In the genomic region with DNA sequence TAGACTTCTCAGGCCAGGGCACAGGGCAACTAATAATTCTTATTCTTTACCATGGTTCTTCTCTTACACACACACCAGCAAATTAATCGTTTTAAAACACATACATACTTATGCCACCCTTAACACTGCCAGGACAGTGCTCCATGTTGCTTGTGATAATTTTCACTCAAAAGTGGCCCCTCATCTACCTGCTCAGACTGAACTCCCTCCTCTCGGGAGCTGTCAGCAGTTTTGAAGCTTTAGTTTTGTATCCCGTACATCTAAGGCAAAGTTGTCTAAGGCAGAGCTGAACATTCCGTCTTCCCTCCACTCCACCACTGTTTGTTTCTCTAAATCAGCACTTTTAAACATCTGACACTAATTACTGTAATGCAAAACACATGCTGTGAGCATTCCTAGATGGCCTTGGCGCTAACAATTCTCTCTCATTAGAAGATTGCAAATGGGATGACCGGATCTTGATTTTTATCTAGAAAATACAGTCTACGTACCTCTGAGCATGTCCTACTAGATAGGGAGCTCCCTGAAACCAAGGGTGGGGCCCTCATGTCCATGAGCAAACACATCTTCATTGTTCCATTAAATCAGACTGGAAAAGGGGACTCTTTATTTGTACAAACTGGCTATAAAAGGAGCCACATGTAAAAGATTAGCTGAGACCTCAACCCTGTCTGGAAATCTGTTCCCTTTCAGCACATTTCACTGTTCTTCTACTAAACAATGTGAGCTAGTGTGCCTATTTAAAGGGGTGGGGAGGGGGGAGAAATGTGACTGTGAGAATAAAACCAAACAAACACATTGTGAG, we compare ENCODE assay signal across 10 mouse cellular contexts.
DNase-seq lines count a peak whose midpoint lies in the region; ATAC-seq and TF ChIP-seq lines count a peak whose summit lies in the region.
"Had no signal": no experiment of that assay in that cellular context is flagged by ENCODE, and none has a peak within 500 bp of the region (broad histone marks: within the 10 kb centered on the region; RNA-seq: fewer than 3 reads in every experiment).

No protein-coding gene starts in this region.

- peaks cover 20% of the 10 kb centered on the region for H3K4me1 ChIP-seq in forebrain, embryonic 15.5 days
- H3K4me1 ChIP-seq in forebrain, embryonic 12.5 days = peaks cover 10% of the 10 kb centered on the region; the same call in 1 of the 2 replicates
- 0 out of 2 replicates have a peak, but pooled peaks cover 7% of the 10 kb centered on the region for H3K4me1 ChIP-seq in stomach, embryonic 14.5 days (ENCODE audit: control insufficient read depth, insufficient read depth, low read length)
- H3K4me1 ChIP-seq in stomach, postnatal 0 days (replicated peaks; ENCODE audit: control insufficient read depth, insufficient read depth) = no peaks in the 10 kb centered on the region
- H3K4me1 ChIP-seq in limb, embryonic 10.5 days = peaks cover 41% of the 10 kb centered on the region
- H3K4me1 ChIP-seq: neural tube, embryonic 12.5 days had no signal

- DNase-seq in stomach, postnatal 0 days (ENCODE audit: low spot score) = no peak
- DNase-seq in limb, embryonic 10.5 days (ENCODE audit: low spot score) = peak; percentile 62
- no peak for DNase-seq in gastrocnemius, postnatal 36 days
- no peak for DNase-seq in thymus, postnatal 36 days
- DNase-seq: heart, postnatal 4 days had no signal

- H3K36me3 ChIP-seq in forebrain, embryonic 15.5 days = no peaks in the 10 kb centered on the region
- H3K36me3 ChIP-seq in forebrain, embryonic 12.5 days (replicated peaks) = no peaks in the 10 kb centered on the region
- no peaks in the 10 kb centered on the region for H3K36me3 ChIP-seq in stomach, embryonic 14.5 days (ENCODE audit: control insufficient read depth, insufficient read depth, low read length)
- no peaks in the 10 kb centered on the region for H3K36me3 ChIP-seq in stomach, postnatal 0 days (ENCODE audit: control insufficient read depth, insufficient read depth, low read length)
- H3K36me3 ChIP-seq in limb, embryonic 10.5 days = no peaks in the 10 kb centered on the region
- H3K36me3 ChIP-seq: neural tube, embryonic 12.5 days had no signal

- H3K27ac ChIP-seq in forebrain, embryonic 15.5 days (replicated peaks) = 0 out of 2 replicates have a peak overlapping the region, but pooled peaks have one; percentile 29
- H3K27ac ChIP-seq in forebrain, embryonic 12.5 days = no peak overlapping the region
- peak overlapping the region; percentile 39; the same call in 1 of the 2 replicates for H3K27ac ChIP-seq in stomach, embryonic 14.5 days (ENCODE audit: low read length)
- no peak overlapping the region for H3K27ac ChIP-seq in stomach, postnatal 0 days (replicated peaks)
- H3K27ac ChIP-seq in limb, embryonic 10.5 days = peak overlapping the region; percentile 89
- H3K27ac ChIP-seq: neural tube, embryonic 12.5 days had no signal

- ATAC-seq in forebrain, embryonic 15.5 days (replicated peaks) = 0 out of 2 replicates have a peak, but pooled peaks have one; percentile 35
- ATAC-seq in forebrain, embryonic 12.5 days (ENCODE audit: low FRiP score) = no peak
- ATAC-seq in stomach, embryonic 14.5 days (ENCODE audit: insufficient number of reproducible peaks, insufficient read depth, low FRiP score, low read depth) = no peak
- no peak; the same call in 1 of the 2 replicates for ATAC-seq in stomach, postnatal 0 days (ENCODE audit: low FRiP score, low TSS enrichment)
- no peak for ATAC-seq in megakaryocyte, adult 5-6 weeks (ENCODE audit: poor library complexity, severe bottlenecking)

- no peak overlapping the region for H3K4me2 ChIP-seq in forebrain, embryonic 15.5 days (replicated peaks)
- H3K4me2 ChIP-seq in forebrain, embryonic 12.5 days = no peak overlapping the region
- no peak overlapping the region for H3K4me2 ChIP-seq in stomach, embryonic 14.5 days (replicated peaks; ENCODE audit: low read depth, low read length)
- H3K4me2 ChIP-seq in stomach, postnatal 0 days (replicated peaks; ENCODE audit: low read depth) = no peak overlapping the region
- H3K4me2 ChIP-seq: neural tube, embryonic 12.5 days had no signal

- no peak for TF ChIP-seq CTCF in stomach, postnatal 0 days (IDR thresholded peaks at IDR 0.05; ENCODE audit: low read depth)

- H3K9me3 ChIP-seq in forebrain, embryonic 15.5 days = no peaks in the 10 kb centered on the region
- H3K9me3 ChIP-seq in forebrain, embryonic 12.5 days = no peaks in the 10 kb centered on the region
- no peaks in the 10 kb centered on the region for H3K9me3 ChIP-seq in stomach, embryonic 14.5 days (ENCODE audit: control insufficient read depth, low read depth, low read length)
- H3K9me3 ChIP-seq in stomach, postnatal 0 days (ENCODE audit: control insufficient read depth, low read length) = no peaks in the 10 kb centered on the region
- no peaks in the 10 kb centered on the region for H3K9me3 ChIP-seq in limb, embryonic 10.5 days (replicated peaks)
- H3K9me3 ChIP-seq: neural tube, embryonic 12.5 days had no signal

- intact Hi-C loops in gastrocnemius, postnatal 36 days (cut with DNase I) = no loop called here

- H3K9ac ChIP-seq in forebrain, embryonic 15.5 days (replicated peaks) = no peak overlapping the region
- H3K9ac ChIP-seq in forebrain, embryonic 12.5 days = no peak overlapping the region
- H3K9ac ChIP-seq in stomach, embryonic 14.5 days (replicated peaks; ENCODE audit: low read depth, low read length) = no peak overlapping the region
- no peak overlapping the region for H3K9ac ChIP-seq in stomach, postnatal 0 days (ENCODE audit: low read length)
- H3K9ac ChIP-seq: neural tube, embryonic 12.5 days had no signal

- H3K4me3 ChIP-seq in forebrain, embryonic 15.5 days = no peak overlapping the region
- H3K4me3 ChIP-seq in forebrain, embryonic 12.5 days (replicated peaks) = no peak overlapping the region
- no peak overlapping the region for H3K4me3 ChIP-seq in stomach, embryonic 14.5 days (ENCODE audit: low read depth, low read length)
- H3K4me3 ChIP-seq in stomach, postnatal 0 days (ENCODE audit: low read depth, low read length) = no peak overlapping the region
- H3K4me3 ChIP-seq in limb, embryonic 10.5 days = peak overlapping the region; percentile 22; the same call in 1 of the 2 replicates
- H3K4me3 ChIP-seq: neural tube, embryonic 12.5 days had no signal

- 46% methylated on average over 7 of the region's 7 CpGs for WGBS in forebrain, embryonic 15.5 days
- 59% methylated on average over 7 of the region's 7 CpGs for WGBS in forebrain, embryonic 12.5 days
- WGBS in stomach, embryonic 14.5 days = 47% methylated on average over 7 of the region's 7 CpGs
- WGBS in stomach, postnatal 0 days = 52% methylated on average over 7 of the region's 7 CpGs
- 22% methylated on average over 7 of the region's 7 CpGs for WGBS in limb, embryonic 10.5 days

- no peak for TF ChIP-seq EP300 in stomach, postnatal 0 days (optimal IDR thresholded peaks at IDR 0.05)

- no peaks in the 10 kb centered on the region for H3K27me3 ChIP-seq in forebrain, embryonic 15.5 days
- H3K27me3 ChIP-seq in forebrain, embryonic 12.5 days = no peaks in the 10 kb centered on the region
- H3K27me3 ChIP-seq in stomach, embryonic 14.5 days (ENCODE audit: control insufficient read depth, insufficient read depth, low read length) = no peaks in the 10 kb centered on the region
- H3K27me3 ChIP-seq in stomach, postnatal 0 days (ENCODE audit: control insufficient read depth, insufficient read depth, low read length) = no peaks in the 10 kb centered on the region
- H3K27me3 ChIP-seq in limb, embryonic 10.5 days (ENCODE audit: low read depth, poor library complexity, severe bottlenecking) = no peaks in the 10 kb centered on the region
- H3K27me3 ChIP-seq: neural tube, embryonic 12.5 days had no signal

Comparison
In these comparisons a context has a peak if more than half of its experiments do, and no peak if none do; other contexts are left out.
1. H3K27ac ChIP-seq: peak in forebrain, embryonic 15.5 days (single experiment), stomach, embryonic 14.5 days (single experiment) and limb, embryonic 10.5 days (single experiment); none in forebrain, embryonic 12.5 days (single experiment) and stomach, postnatal 0 days (single experiment).